Mouse (Mus musculus) limb, embryonic 14.5 days (tissue): Measurements from ENCODE around the gene Agt. TPM values are rescaled to one million over a fixed set of nuclear protein-coding genes. Genes with fewer than 3 reads are reported as not detected.

ENCODE experiments used
- ATAC-seq: fragments of 200-750 bp; cut with Nextera tagmentation; 2 replicates; pipeline ENCODE4 v1.8.0; 2017; ENCODE audit warnings: low read depth, moderate number of reproducible peaks, moderate TSS enrichment; ENCODE audit not compliant: low FRiP score
- DNase-seq: peaks from one replicate; pipeline ENCODE4 v3.0.0-alpha.2; 2015; ENCODE audit warnings: low spot score
- H3K27ac ChIP-seq: fragments of 300-500 bp; sonication (generic); replicated peaks from 2 replicates; pipeline ENCODE4 v1.5.1; 2014; ENCODE audit warnings: low read depth, mild to moderate bottlenecking, low read length, moderate library complexity, mixed read lengths
- H3K27me3 ChIP-seq: fragments of 300-500 bp; sonication (generic); 2 replicates; pipeline ENCODE4 v1.6.1; 2014; ENCODE audit warnings: low read length, mixed read lengths; ENCODE audit not compliant: control insufficient read depth, insufficient read depth
- H3K36me3 ChIP-seq: fragments of 300-500 bp; sonication (generic); 2 replicates; pipeline ENCODE4 v1.6.1; 2014; ENCODE audit warnings: mild to moderate bottlenecking, low read length, moderate library complexity, mixed read lengths; ENCODE audit not compliant: control insufficient read depth, insufficient read depth
- H3K4me1 ChIP-seq: fragments of 300-500 bp; sonication (generic); 2 replicates; pipeline ENCODE4 v1.6.1; 2014; ENCODE audit warnings: antibody characterized with exemption, low read length, mixed read lengths; ENCODE audit not compliant: control insufficient read depth, insufficient read depth
- H3K4me2 ChIP-seq: fragments of 300-500 bp; sonication (generic); replicated peaks from 2 replicates; pipeline ENCODE4 v1.6.1; 2014; ENCODE audit warnings: low read depth, mild to moderate bottlenecking, low read length, moderate library complexity; ENCODE audit not compliant: severe bottlenecking
- H3K4me3 ChIP-seq: fragments of 300-500 bp; sonication (generic); replicated peaks from 2 replicates; pipeline ENCODE4 v1.5.1; 2014; ENCODE audit warnings: low read length
- H3K9ac ChIP-seq: fragments of 300-500 bp; sonication (generic); 2 replicates; pipeline ENCODE4 v1.6.1; 2014; ENCODE audit warnings: mild to moderate bottlenecking, low read depth, low read length, moderate library complexity; ENCODE audit not compliant: severe bottlenecking
- H3K9me3 ChIP-seq: fragments of 300-500 bp; sonication (generic); 2 replicates; pipeline ENCODE4 v1.6.1; 2016; ENCODE audit warnings: low read length; ENCODE audit not compliant: control insufficient read depth
- POLR2A ChIP-seq: fragments of 200-500 bp; IDR thresholded peaks from 2 replicates; pipeline ENCODE4 v1.8.0; 2012; ENCODE audit warnings: inconsistent platforms, mild to moderate bottlenecking, moderate library complexity, borderline replicate concordance; ENCODE audit not compliant: insufficient read depth, insufficient read length; ENCODE audit errors: extremely low read depth
- WGBS: fragments of 180-500 bp; shearing (Covaris S2); extraction: QIAGEN DNeasy Blood & Tissue Kit; methylation state at CpG from one replicate; pipeline ENCODE4 v1.1.7; 2014; 5-methylcytosine and 5-hydroxymethylcytosine counted together
- polyA plus RNA-seq, 2 experiments: library from polyadenylated mRNA; depleted of rRNA in 1 of 2; stranded (reverse) in 1 of 2; unstranded in 1 of 2; fragments of >200 nt; fragmentation: Nextera tagmentation in 1 of 2; extraction: Ambion mirVana in 1 of 2; gene quantifications; 2 replicates each; pipeline versions ENCODE4 v1.2.1 to v1.2.3; 2012 to 2014

Gene Agt
- polyA plus RNA-seq, 2 experiments, result 1.1 to 1.5 TPM

- DNase-seq, result no peak
- ATAC-seq, result no peak
- Histone ChIP-seq H3K4me3 (no peak overlapping the region), H3K36me3 (no peaks in the 10 kb centered on the region), H3K27ac (no peak overlapping the region), H3K9me3 (no peaks in the 10 kb centered on the region), H3K27me3 (no peaks in the 10 kb centered on the region), H3K9ac (no peak overlapping the region), H3K4me2 (no peak overlapping the region), H3K4me1 (peaks cover 10% of the 10 kb centered on the region; the same call in 1 of the 2 replicates)
- TF ChIP-seq POLR2A, result no peak
- 68% methylated on average over 6 of the region's 6 CpGs for whole genome bisulfite sequencing
Observed at GRCm38 (mm10) chr8:124517142-124517541, 52.4 kb downstream of the Agt start.

- no peak for TF ChIP-seq POLR2A
Observed at GRCm38 (mm10) chr8:124516525-124516924, 53.0 kb downstream of the Agt start.

GRCm38 (mm10) chr8:124516039-124516438 is 53.5 kb downstream of the Agt start:
- 57% methylated on average over 3 of the region's 3 CpGs for WGBS
- no peaks in the 10 kb centered on the region for H3K27me3 ChIP-seq
- no peaks in the 10 kb centered on the region for H3K9me3 ChIP-seq
- DNase-seq (no peak), ATAC-seq (no peak)
- H3K4me3 ChIP-seq, result no peak overlapping the region
- TF ChIP-seq POLR2A, result no peak
- H3K4me1 ChIP-seq, result 0 out of 2 replicates have a peak, but pooled peaks cover 3% of the 10 kb centered on the region
- H3K36me3 ChIP-seq, result no peaks in the 10 kb centered on the region
- H3K4me2 ChIP-seq, result no peak overlapping the region
- no peak overlapping the region for H3K27ac ChIP-seq
- H3K9ac ChIP-seq, result no peak overlapping the region

More at GRCm38 (mm10) chr8:124516525-124516924, 53.0 kb downstream of the Agt start:
- Histone ChIP-seq H3K9me3 (no peaks in the 10 kb centered on the region), H3K4me2 (no peak overlapping the region), H3K4me3 (no peak overlapping the region), H3K9ac (no peak overlapping the region), H3K27ac (no peak overlapping the region), H3K36me3 (no peaks in the 10 kb centered on the region), H3K27me3 (no peaks in the 10 kb centered on the region), H3K4me1 (peaks cover 4% of the 10 kb centered on the region; the same call in 1 of the 2 replicates)
- DNase-seq (no peak), ATAC-seq (no peak)
- 71% methylated on average over 6 of the region's 6 CpGs for whole genome bisulfite sequencing

- DNase-seq, result no peak
- TF ChIP-seq POLR2A, result no peak
- Histone ChIP-seq H3K4me1 (no peaks in the 10 kb centered on the region), H3K36me3 (no peaks in the 10 kb centered on the region), H3K4me3 (no peak overlapping the region), H3K4me2 (no peak overlapping the region), H3K9me3 (no peaks in the 10 kb centered on the region), H3K27ac (no peak overlapping the region), H3K9ac (no peak overlapping the region), H3K27me3 (no peaks in the 10 kb centered on the region)
- ATAC-seq, result no peak
- WGBS, result 71% methylated on average over 3 of the region's 3 CpGs
Observed at GRCm38 (mm10) chr8:124509156-124509555, 60.4 kb downstream of the Agt start.

GRCm38 (mm10) chr8:124508321-124508695 is 61.2 kb downstream of the Agt start:
- ATAC-seq, result no peak
- no peak overlapping the region for H3K9ac ChIP-seq
- no peak overlapping the region for H3K27ac ChIP-seq
- TF ChIP-seq POLR2A, result no peak
- H3K9me3 ChIP-seq, result no peaks in the 10 kb centered on the region
- H3K27me3 ChIP-seq, result no peaks in the 10 kb centered on the region
- no peaks in the 10 kb centered on the region for H3K4me1 ChIP-seq
- 70% methylated on average over 6 of the region's 6 CpGs for WGBS
- no peak overlapping the region for H3K4me3 ChIP-seq
- no peak overlapping the region for H3K4me2 ChIP-seq
- no peak for DNase-seq
- H3K36me3 ChIP-seq, result no peaks in the 10 kb centered on the region

- Histone ChIP-seq H3K9me3 (no peaks in the 10 kb centered on the region), H3K9ac (no peak overlapping the region), H3K36me3 (no peaks in the 10 kb centered on the region), H3K27ac (no peak overlapping the region), H3K4me2 (no peak overlapping the region), H3K4me3 (no peak overlapping the region), H3K4me1 (no peaks in the 10 kb centered on the region), H3K27me3 (no peaks in the 10 kb centered on the region)
- WGBS, result 73% methylated on average over 8 of the region's 8 CpGs
- ATAC-seq (no peak), DNase-seq (no peak)
- no peak for TF ChIP-seq POLR2A
Observed at GRCm38 (mm10) chr8:124507572-124508320, 61.8 kb downstream of the Agt start.

Other genes starting within 250 kb of the Agt start
- 8.0 and 10.7 TPM in 2 replicates for gene Pgbd5, start 130.0 kb downstream of the Agt start, polyA plus RNA-seq (2012; rRNA removed)
- gene Pgbd5, start 130.0 kb downstream of the Agt start, polyA plus RNA-seq (2014; fragmentation: Nextera tagmentation; extraction: Ambion mirVana), result 3.9 and 5.1 TPM in 2 replicates
- gene Cog2, start 48.9 kb downstream of the Agt start, polyA plus RNA-seq (2012; rRNA removed), result 35.5 and 36.1 TPM in 2 replicates
- gene Cog2, start 48.9 kb downstream of the Agt start, polyA plus RNA-seq (2014; fragmentation: Nextera tagmentation; extraction: Ambion mirVana), result 40.5 and 40.6 TPM in 2 replicates
- gene Capn9, start 6.4 kb upstream of the Agt start, polyA plus RNA-seq (2012; rRNA removed), result 0.03 and 0.06 TPM in 2 replicates
- 0.08 and 0.15 TPM in 2 replicates for gene Capn9, start 6.4 kb upstream of the Agt start, polyA plus RNA-seq (2014; fragmentation: Nextera tagmentation; extraction: Ambion mirVana)
- gene 2310022B05Rik, start 93.7 kb upstream of the Agt start, polyA plus RNA-seq (2012; rRNA removed), result 89.4 and 105 TPM in 2 replicates
- 50.7 and 53.9 TPM in 2 replicates for gene 2310022B05Rik, start 93.7 kb upstream of the Agt start, polyA plus RNA-seq (2014; fragmentation: Nextera tagmentation; extraction: Ambion mirVana)
- gene Ttc13, start 152.3 kb upstream of the Agt start, polyA plus RNA-seq (2012; rRNA removed), result 42.6 and 44.3 TPM in 2 replicates
- 46.5 and 46.9 TPM in 2 replicates for gene Ttc13, start 152.3 kb upstream of the Agt start, polyA plus RNA-seq (2014; fragmentation: Nextera tagmentation; extraction: Ambion mirVana)
- gene Arv1, start 152.4 kb upstream of the Agt start, polyA plus RNA-seq (2012; rRNA removed), result 30.2 and 35.9 TPM in 2 replicates
- gene Arv1, start 152.4 kb upstream of the Agt start, polyA plus RNA-seq (2014; fragmentation: Nextera tagmentation; extraction: Ambion mirVana), result 21.8 and 21.9 TPM in 2 replicates
- 4.1 and 4.6 TPM in 2 replicates for gene Fam89a, start 182.1 kb upstream of the Agt start, polyA plus RNA-seq (2012; rRNA removed)
- 3.3 and 3.4 TPM in 2 replicates for gene Fam89a, start 182.1 kb upstream of the Agt start, polyA plus RNA-seq (2014; fragmentation: Nextera tagmentation; extraction: Ambion mirVana)
- gene Trim67, start 223.4 kb upstream of the Agt start, polyA plus RNA-seq (2012; rRNA removed), result 0.20 and 0.29 TPM in 2 replicates
- 0.03 and 0.04 TPM in 2 replicates for gene Trim67, start 223.4 kb upstream of the Agt start, polyA plus RNA-seq (2014; fragmentation: Nextera tagmentation; extraction: Ambion mirVana)